Mouse (Mus musculus): Measurements from ENCODE around the gene Tmem200a. TPM values are rescaled to one million over a fixed set of nuclear protein-coding genes. Genes with fewer than 3 reads are reported as not detected.

Gene Tmem200a
- polyA plus RNA-seq (2014; fragmentation: Nextera tagmentation; extraction: Ambion mirVana), result 1.9 and 3.1 TPM in 2 replicates

- Histone ChIP-seq H3K4me1 (ENCODE audit: control insufficient read depth, insufficient read depth, low read length) (no peaks in the 10 kb centered on the region), H3K4me2 (replicated peaks; ENCODE audit: low read depth, low read length) (peak within 1 kb of the TSS; percentile 97), H3K9ac (ENCODE audit: low read depth, low read length) (peak within 1 kb of the TSS; percentile 58), H3K9me3 (ENCODE audit: control insufficient read depth, low read length) (no peaks in the 10 kb centered on the region), H3K27me3 (ENCODE audit: control insufficient read depth, insufficient read depth, low read length) (peaks cover 6% of the 10 kb centered on the region; the same call in 1 of the 2 replicates), H3K27ac (ENCODE audit: low read depth, low read length) (no peak within 1 kb of the TSS), H3K4me3 (ENCODE audit: low read length) (peak within 1 kb of the TSS; percentile 60), H3K36me3 (ENCODE audit: control insufficient read depth, insufficient read depth, low read length) (no peaks in the 10 kb centered on the region)
- ATAC-seq (ENCODE audit: low FRiP score, low TSS enrichment), result peak; percentile 93
- 1% methylated on average over 38 of the region's 46 CpGs for WGBS
Measured at GRCm38 (mm10) chr10:26078521-26079142, at the start of gene Tmem200a. Tmem200a (minus strand) TSS chr10:26079052.

GRCm38 (mm10) chr10:26119822-26120183 is 41.0 kb upstream of the Tmem200a start:
- Histone ChIP-seq H3K4me1 (ENCODE audit: control insufficient read depth, insufficient read depth, low read length) (no peaks in the 10 kb centered on the region), H3K9me3 (ENCODE audit: control insufficient read depth, low read length) (no peaks in the 10 kb centered on the region), H3K36me3 (ENCODE audit: control insufficient read depth, insufficient read depth, low read length) (no peaks in the 10 kb centered on the region), H3K27ac (ENCODE audit: low read depth, low read length) (no peak overlapping the region), H3K9ac (ENCODE audit: low read depth, low read length) (no peak overlapping the region), H3K4me3 (ENCODE audit: low read length) (no peak overlapping the region), H3K27me3 (ENCODE audit: control insufficient read depth, insufficient read depth, low read length) (no peaks in the 10 kb centered on the region), H3K4me2 (replicated peaks; ENCODE audit: low read depth, low read length) (no peak overlapping the region)
- 78% methylated on average over 1 of the region's 1 CpGs for WGBS
- ATAC-seq (ENCODE audit: low FRiP score, low TSS enrichment), result no peak

GRCm38 (mm10) chr10:26119067-26119821 is 40.4 kb upstream of the Tmem200a start:
- Histone ChIP-seq H3K9me3 (ENCODE audit: control insufficient read depth, low read length) (no peaks in the 10 kb centered on the region), H3K9ac (ENCODE audit: low read depth, low read length) (no peak overlapping the region), H3K36me3 (ENCODE audit: control insufficient read depth, insufficient read depth, low read length) (no peaks in the 10 kb centered on the region), H3K4me1 (ENCODE audit: control insufficient read depth, insufficient read depth, low read length) (no peaks in the 10 kb centered on the region), H3K27me3 (ENCODE audit: control insufficient read depth, insufficient read depth, low read length) (no peaks in the 10 kb centered on the region), H3K4me3 (ENCODE audit: low read length) (no peak overlapping the region), H3K4me2 (replicated peaks; ENCODE audit: low read depth, low read length) (no peak overlapping the region), H3K27ac (ENCODE audit: low read depth, low read length) (no peak overlapping the region)
- no peak for ATAC-seq (ENCODE audit: low FRiP score, low TSS enrichment)
- 92% methylated on average over 6 of the region's 6 CpGs for WGBS

- H3K4me3 ChIP-seq (ENCODE audit: low read length), result no peak overlapping the region
- no peak for ATAC-seq (ENCODE audit: low FRiP score, low TSS enrichment)
- H3K27ac ChIP-seq (ENCODE audit: low read depth, low read length), result no peak overlapping the region
- no peaks in the 10 kb centered on the region for H3K4me1 ChIP-seq (ENCODE audit: control insufficient read depth, insufficient read depth, low read length)
- no peaks in the 10 kb centered on the region for H3K27me3 ChIP-seq (ENCODE audit: control insufficient read depth, insufficient read depth, low read length)
- WGBS, result 90% methylated on average over 4 of the region's 4 CpGs
- H3K9me3 ChIP-seq (ENCODE audit: control insufficient read depth, low read length), result no peaks in the 10 kb centered on the region
- no peak overlapping the region for H3K4me2 ChIP-seq (replicated peaks; ENCODE audit: low read depth, low read length)
- H3K36me3 ChIP-seq (ENCODE audit: control insufficient read depth, insufficient read depth, low read length), result no peaks in the 10 kb centered on the region
- no peak overlapping the region for H3K9ac ChIP-seq (ENCODE audit: low read depth, low read length)
Measured at GRCm38 (mm10) chr10:26114409-26114808, 35.6 kb upstream of the Tmem200a start.

- no peak for ATAC-seq (ENCODE audit: low FRiP score, low TSS enrichment)
- no peaks in the 10 kb centered on the region for H3K9me3 ChIP-seq (ENCODE audit: control insufficient read depth, low read length)
- H3K36me3 ChIP-seq (ENCODE audit: control insufficient read depth, insufficient read depth, low read length), result no peaks in the 10 kb centered on the region
- WGBS, result 87% methylated on average over 3 of the region's 3 CpGs
- no peak overlapping the region for H3K9ac ChIP-seq (ENCODE audit: low read depth, low read length)
- no peak overlapping the region for H3K4me3 ChIP-seq (ENCODE audit: low read length)
- no peak overlapping the region for H3K27ac ChIP-seq (ENCODE audit: low read depth, low read length)
- no peaks in the 10 kb centered on the region for H3K4me1 ChIP-seq (ENCODE audit: control insufficient read depth, insufficient read depth, low read length)
- no peak overlapping the region for H3K4me2 ChIP-seq (replicated peaks; ENCODE audit: low read depth, low read length)
- H3K27me3 ChIP-seq (ENCODE audit: control insufficient read depth, insufficient read depth, low read length), result no peaks in the 10 kb centered on the region
Measured at GRCm38 (mm10) chr10:26103330-26103982, 24.6 kb upstream of the Tmem200a start.

- Histone ChIP-seq H3K4me1 (ENCODE audit: control insufficient read depth, insufficient read depth, low read length) (no peaks in the 10 kb centered on the region), H3K36me3 (ENCODE audit: control insufficient read depth, insufficient read depth, low read length) (no peaks in the 10 kb centered on the region), H3K9me3 (ENCODE audit: control insufficient read depth, low read length) (no peaks in the 10 kb centered on the region), H3K27me3 (ENCODE audit: control insufficient read depth, insufficient read depth, low read length) (peaks cover 6% of the 10 kb centered on the region; the same call in 1 of the 2 replicates), H3K4me3 (ENCODE audit: low read length) (no peak overlapping the region), H3K27ac (ENCODE audit: low read depth, low read length) (no peak overlapping the region), H3K4me2 (replicated peaks; ENCODE audit: low read depth, low read length) (no peak overlapping the region), H3K9ac (ENCODE audit: low read depth, low read length) (no peak overlapping the region)
- WGBS, result 67% methylated on average over 4 of the region's 4 CpGs
- ATAC-seq (ENCODE audit: low FRiP score, low TSS enrichment), result no peak
Measured at GRCm38 (mm10) chr10:26082081-26082480, 3.2 kb upstream of the Tmem200a start.

GRCm38 (mm10) chr10:26079678-26080077 is 826 bp upstream of the Tmem200a start:
- Histone ChIP-seq H3K9me3 (ENCODE audit: control insufficient read depth, low read length) (no peaks in the 10 kb centered on the region), H3K27ac (ENCODE audit: low read depth, low read length) (no peak overlapping the region), H3K9ac (ENCODE audit: low read depth, low read length) (no peak overlapping the region), H3K4me2 (replicated peaks; ENCODE audit: low read depth, low read length) (no peak overlapping the region), H3K4me1 (ENCODE audit: control insufficient read depth, insufficient read depth, low read length) (no peaks in the 10 kb centered on the region), H3K4me3 (ENCODE audit: low read length) (no peak overlapping the region), H3K27me3 (ENCODE audit: control insufficient read depth, insufficient read depth, low read length) (peaks cover 6% of the 10 kb centered on the region; the same call in 1 of the 2 replicates), H3K36me3 (ENCODE audit: control insufficient read depth, insufficient read depth, low read length) (no peaks in the 10 kb centered on the region)
- 79% methylated on average over 3 of the region's 3 CpGs for WGBS
- no peak for ATAC-seq (ENCODE audit: low FRiP score, low TSS enrichment)

- Histone ChIP-seq H3K9ac (ENCODE audit: low read depth, low read length) (peak within 1 kb of the TSS; percentile 58), H3K4me2 (replicated peaks; ENCODE audit: low read depth, low read length) (peak within 1 kb of the TSS; percentile 97), H3K9me3 (ENCODE audit: control insufficient read depth, low read length) (no peaks in the 10 kb centered on the region), H3K27ac (ENCODE audit: low read depth, low read length) (no peak within 1 kb of the TSS), H3K4me3 (ENCODE audit: low read length) (peak within 1 kb of the TSS; percentile 60), H3K4me1 (ENCODE audit: control insufficient read depth, insufficient read depth, low read length) (no peaks in the 10 kb centered on the region), H3K27me3 (ENCODE audit: control insufficient read depth, insufficient read depth, low read length) (peaks cover 6% of the 10 kb centered on the region; the same call in 1 of the 2 replicates), H3K36me3 (ENCODE audit: control insufficient read depth, insufficient read depth, low read length) (no peaks in the 10 kb centered on the region)
- WGBS, result 3% methylated on average over 52 of the region's 52 CpGs
- ATAC-seq (ENCODE audit: low FRiP score, low TSS enrichment), result peak; percentile 65
Measured at GRCm38 (mm10) chr10:26077671-26078481, 976 bp downstream of the Tmem200a start, which contains the start of gene Gm9767. Gm9767 (plus strand) TSS chr10:26078255.
